Mouse (Mus musculus) embryonic fibroblast, embryonic 13.5 days (primary cell): ENCODE results near the gene Ap5s1.

Experiments
- CTCF ChIP-seq: IDR thresholded peaks from 2 replicates; pipeline ENCODE4 v1.5.1; 2011; ENCODE audit warnings: mild to moderate bottlenecking, control low read depth, low read length, moderate library complexity, borderline replicate concordance; ENCODE audit not compliant: insufficient read depth
- POLR2A ChIP-seq: IDR thresholded peaks from 2 replicates; pipeline ENCODE4 v1.6.1; 2011; ENCODE audit warnings: low read depth, mild to moderate bottlenecking, control low read depth, low read length, moderate library complexity

DNA sequence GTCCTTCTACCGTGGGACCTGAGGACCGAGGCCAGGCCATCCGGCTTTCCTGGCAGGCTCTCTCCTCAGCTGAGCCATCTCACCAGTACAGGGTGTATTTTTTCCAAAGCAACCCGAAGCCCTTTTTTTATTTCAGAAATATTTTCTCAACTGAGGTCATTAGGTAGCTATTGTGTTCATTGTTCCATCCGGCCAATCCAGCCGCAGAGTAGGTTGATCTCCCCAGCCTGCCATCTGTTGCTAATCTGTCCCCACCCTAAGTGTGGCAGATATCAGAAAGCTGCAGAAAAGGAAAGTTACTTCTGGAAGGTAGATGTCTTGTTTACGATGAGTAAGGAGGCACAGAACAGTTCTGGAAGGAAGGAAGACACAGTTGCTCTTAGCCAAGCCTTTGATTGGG lies 6.9 kb downstream of the Ap5s1 start:
- TF ChIP-seq POLR2A (no peak), CTCF (no peak)
